Mouse (Mus musculus) liver, adult 2 months (tissue): ENCODE results near the gene Rasa4. TPM values are rescaled to one million over a fixed set of nuclear protein-coding genes. Genes with fewer than 3 reads are reported as not detected.

Experiments used
- DNase-seq: peaks from one replicate; pipeline ENCODE4 v3.0.0-alpha.2; 2011; ENCODE audit warnings: low read depth, low spot score; ENCODE audit errors: extremely low read depth
- H3K27ac ChIP-seq: fragments of 200-500 bp; replicated peaks from 2 replicates; pipeline ENCODE4 v1.5.1; 2012; ENCODE audit warnings: low read depth, mild to moderate bottlenecking, control low read depth, inconsistent platforms, low read length; ENCODE audit not compliant: insufficient read depth
- H3K27me3 ChIP-seq: fragments of 200-500 bp; 2 replicates; pipeline ENCODE4 v1.6.1; 2012; ENCODE audit warnings: mild to moderate bottlenecking, moderate library complexity, low read length, inconsistent platforms; ENCODE audit not compliant: control insufficient read depth, insufficient read depth
- H3K36me3 ChIP-seq: fragments of 200-500 bp; 2 replicates; pipeline ENCODE4 v1.6.1; 2012; ENCODE audit warnings: low read length, inconsistent platforms; ENCODE audit not compliant: control insufficient read depth, insufficient read depth
- H3K4me1 ChIP-seq: fragments of 200-500 bp; 2 replicates; pipeline ENCODE4 v1.6.1; 2011; ENCODE audit warnings: low read length; ENCODE audit not compliant: control insufficient read depth, insufficient read depth
- H3K4me3 ChIP-seq: fragments of 200-500 bp; 2 replicates; pipeline ENCODE4 v1.5.1; 2011; ENCODE audit warnings: low read depth, mild to moderate bottlenecking, control low read depth, low read length, moderate library complexity; ENCODE audit not compliant: insufficient read depth
- H3K79me2 ChIP-seq: fragments of 200-500 bp; 2 replicates; pipeline ENCODE4 v1.6.1; 2012; ENCODE audit warnings: inconsistent platforms, mild to moderate bottlenecking, low read length, moderate library complexity; ENCODE audit not compliant: control insufficient read depth, insufficient read depth
- H3K9ac ChIP-seq: fragments of 200-500 bp; 2 replicates; pipeline ENCODE4 v1.6.1; 2012; ENCODE audit warnings: low read depth, mild to moderate bottlenecking, control low read depth, inconsistent platforms, low read length
- CTCF ChIP-seq: fragments of 200-500 bp; IDR thresholded peaks from 2 replicates; pipeline ENCODE4 v1.5.1; 2011; ENCODE audit warnings: low read depth, low read length, control low read depth
- POLR2A ChIP-seq: fragments of 200-500 bp; IDR thresholded peaks from 2 replicates; pipeline ENCODE4 v1.6.1; 2011; ENCODE audit warnings: low read length, control low read depth; ENCODE audit not compliant: insufficient read depth; ENCODE audit errors: extremely low read depth
- WGBS: fragments of 180-500 bp; shearing (Covaris S2); methylation state at CpG from one replicate; pipeline ENCODE4 v1.1.7; 2018; 5-methylcytosine and 5-hydroxymethylcytosine counted together
- polyA plus RNA-seq: library from polyadenylated mRNA; depleted of rRNA; stranded (reverse); fragments of >200 nt; gene quantifications from 2 replicates; pipeline ENCODE4 v1.2.3, GENCODE M21; 2012
- total RNA-seq: library from RNA; depleted of rRNA; stranded (reverse); fragments of >200 nt; gene quantifications from 2 replicates; pipeline ENCODE4 v1.2.3, GENCODE M21; 2014

The Rasa4 gene
- total and polyA plus RNA-seq, 2 experiments: 1.0 to 2.0 TPM

- H3K27ac ChIP-seq: no peak overlapping the region
- H3K27me3 ChIP-seq: no peaks in the 10 kb centered on the region
- no peak for TF ChIP-seq CTCF
- no peak for TF ChIP-seq POLR2A
- 73% methylated on average over 6 of the region's 6 CpGs for WGBS
- no peak overlapping the region for H3K4me3 ChIP-seq
- H3K36me3 ChIP-seq: no peaks in the 10 kb centered on the region
- H3K79me2 ChIP-seq: no peaks in the 10 kb centered on the region
- no peaks in the 10 kb centered on the region for H3K4me1 ChIP-seq
- H3K9ac ChIP-seq: no peak overlapping the region
- no peak for DNase-seq
Observed at GRCm38 (mm10) chr5:136049926-136050325, 33.8 kb upstream of the Rasa4 start.

DNA sequence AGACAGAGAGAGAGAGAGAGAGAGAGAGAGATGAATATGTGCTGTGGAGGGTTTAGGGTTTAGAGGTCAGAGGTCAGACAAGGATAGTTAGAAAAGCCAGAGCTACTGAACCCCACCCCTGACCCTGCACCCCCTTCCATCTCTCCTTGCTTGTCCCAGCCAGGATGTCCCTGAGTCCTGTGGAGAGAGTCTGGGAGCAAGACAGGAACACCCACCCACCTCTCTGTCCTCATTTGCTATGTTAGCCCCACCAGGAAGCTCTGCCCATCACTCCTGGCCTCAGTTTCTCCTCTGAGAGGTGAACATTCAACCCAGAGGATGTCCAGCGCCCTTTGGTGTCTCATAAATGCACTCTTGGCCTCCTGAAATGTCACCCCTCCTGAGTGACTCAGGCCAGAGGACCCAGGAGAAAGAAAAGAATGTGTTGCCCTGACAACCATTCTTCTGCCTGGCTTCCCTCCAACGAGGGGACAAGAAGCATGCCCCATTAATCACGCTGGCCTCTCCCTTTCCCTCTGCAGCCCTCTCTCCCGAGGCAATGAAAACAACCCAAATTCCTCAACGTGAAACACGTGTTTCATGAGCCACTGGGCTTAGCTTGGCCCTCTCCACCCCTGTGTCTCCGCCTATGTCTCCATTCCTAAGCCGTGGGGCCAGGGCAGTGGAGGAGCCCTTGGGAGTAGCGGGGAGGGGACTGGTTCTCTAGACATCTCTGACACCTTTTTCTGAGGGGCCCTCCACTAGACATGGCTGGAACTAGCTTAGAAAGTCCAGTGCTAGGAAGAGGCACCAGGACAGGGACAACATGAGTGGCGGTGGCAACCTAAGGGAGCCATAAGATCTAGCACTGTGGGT, 32.3 kb upstream of the Rasa4 start:
- DNase-seq: no peak
- Histone ChIP-seq H3K9ac (no peak overlapping the region), H3K4me1 (no peaks in the 10 kb centered on the region), H3K27me3 (no peaks in the 10 kb centered on the region), H3K79me2 (no peaks in the 10 kb centered on the region), H3K4me3 (no peak overlapping the region), H3K36me3 (no peaks in the 10 kb centered on the region), H3K27ac (no peak overlapping the region)
- WGBS: 38% methylated on average over 10 of the region's 10 CpGs
- no peak for TF ChIP-seq POLR2A
- no peak for TF ChIP-seq CTCF

- Histone ChIP-seq H3K27ac (no peak overlapping the region), H3K4me1 (no peaks in the 10 kb centered on the region), H3K9ac (no peak overlapping the region), H3K27me3 (no peaks in the 10 kb centered on the region), H3K4me3 (no peak overlapping the region), H3K79me2 (no peaks in the 10 kb centered on the region), H3K36me3 (no peaks in the 10 kb centered on the region)
- DNase-seq: no peak
- no peak for TF ChIP-seq POLR2A
- TF ChIP-seq CTCF: no peak
- 78% methylated on average over 8 of the region's 8 CpGs for WGBS
Observed at GRCm38 (mm10) chr5:136052861-136053655, 30.7 kb upstream of the Rasa4 start.

- H3K27ac ChIP-seq: no peak within 1 kb of the TSS
- no peaks in the 10 kb centered on the region for H3K27me3 ChIP-seq
- no peaks in the 10 kb centered on the region for H3K79me2 ChIP-seq
- no peak within 1 kb of the TSS for H3K9ac ChIP-seq
- H3K36me3 ChIP-seq: no peaks in the 10 kb centered on the region
- no peak for DNase-seq
- no peaks in the 10 kb centered on the region for H3K4me1 ChIP-seq
- H3K4me3 ChIP-seq: no peak within 1 kb of the TSS
- WGBS: 90% methylated on average over 11 of the region's 11 CpGs
- TF ChIP-seq CTCF: no peak
- no peak for TF ChIP-seq POLR2A
Observed at GRCm38 (mm10) chr5:136054301-136055077, 29.2 kb upstream of the Rasa4 start, which contains the start of gene Upk3bl. TSS of gene Upk3bl (plus strand) at chr5:136054492.

DNA sequence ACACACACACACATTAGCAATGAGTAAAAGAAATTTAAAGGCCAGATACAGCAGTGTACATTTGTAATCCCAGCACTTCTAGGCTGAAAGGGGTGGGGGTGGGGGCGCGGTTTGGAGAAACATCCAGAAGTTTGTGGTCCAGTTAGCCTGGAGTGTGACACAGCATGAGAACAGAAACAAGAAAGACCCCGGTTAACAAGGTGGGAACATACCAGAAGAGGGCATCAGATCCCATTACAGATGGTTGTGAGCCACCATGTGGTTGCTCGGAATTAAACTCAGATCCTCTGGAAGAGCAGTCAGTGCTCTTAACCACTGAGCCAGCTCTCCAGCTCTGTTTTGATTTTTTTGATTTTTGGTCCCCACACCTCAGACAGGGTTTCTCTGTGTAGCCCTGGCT, 27.7 kb upstream of the Rasa4 start:
- no peaks in the 10 kb centered on the region for H3K36me3 ChIP-seq
- no peaks in the 10 kb centered on the region for H3K27me3 ChIP-seq
- TF ChIP-seq CTCF: no peak
- WGBS: 58% methylated on average over 4 of the region's 4 CpGs
- no peaks in the 10 kb centered on the region for H3K79me2 ChIP-seq
- H3K9ac ChIP-seq: no peak overlapping the region
- no peak overlapping the region for H3K4me3 ChIP-seq
- DNase-seq: no peak
- H3K27ac ChIP-seq: no peak overlapping the region
- H3K4me1 ChIP-seq: no peaks in the 10 kb centered on the region
